Mouse (Mus musculus) liver, adult 2 months (tissue): ENCODE results near the gene Cldn14. TPM values are rescaled to one million over a fixed set of nuclear protein-coding genes. Genes with fewer than 3 reads are reported as not detected.
A peak's percentile ranks its signal among the peaks of the same experiment; 100 is the strongest.
"Not testable (repeated sequence)": the region's sequence is repeated elsewhere in the genome, so short reads cannot be mapped to it uniquely, and the experiment has no call there.

ENCODE experiments used
- DNase-seq: peaks from one replicate; pipeline ENCODE4 v3.0.0-alpha.2; 2011; ENCODE audit warnings: low read depth, low spot score; ENCODE audit errors: extremely low read depth
- H3K27ac ChIP-seq: fragments of 200-500 bp; replicated peaks from 2 replicates; pipeline ENCODE4 v1.5.1; 2012; ENCODE audit warnings: low read depth, mild to moderate bottlenecking, control low read depth, inconsistent platforms, low read length; ENCODE audit not compliant: insufficient read depth
- H3K27me3 ChIP-seq: fragments of 200-500 bp; 2 replicates; pipeline ENCODE4 v1.6.1; 2012; ENCODE audit warnings: mild to moderate bottlenecking, moderate library complexity, low read length, inconsistent platforms; ENCODE audit not compliant: control insufficient read depth, insufficient read depth
- H3K36me3 ChIP-seq: fragments of 200-500 bp; 2 replicates; pipeline ENCODE4 v1.6.1; 2012; ENCODE audit warnings: low read length, inconsistent platforms; ENCODE audit not compliant: control insufficient read depth, insufficient read depth
- H3K4me1 ChIP-seq: fragments of 200-500 bp; 2 replicates; pipeline ENCODE4 v1.6.1; 2011; ENCODE audit warnings: low read length; ENCODE audit not compliant: control insufficient read depth, insufficient read depth
- H3K4me3 ChIP-seq: fragments of 200-500 bp; 2 replicates; pipeline ENCODE4 v1.5.1; 2011; ENCODE audit warnings: low read depth, mild to moderate bottlenecking, control low read depth, low read length, moderate library complexity; ENCODE audit not compliant: insufficient read depth
- H3K79me2 ChIP-seq: fragments of 200-500 bp; 2 replicates; pipeline ENCODE4 v1.6.1; 2012; ENCODE audit warnings: inconsistent platforms, mild to moderate bottlenecking, low read length, moderate library complexity; ENCODE audit not compliant: control insufficient read depth, insufficient read depth
- H3K9ac ChIP-seq: fragments of 200-500 bp; 2 replicates; pipeline ENCODE4 v1.6.1; 2012; ENCODE audit warnings: low read depth, mild to moderate bottlenecking, control low read depth, inconsistent platforms, low read length
- CTCF ChIP-seq: fragments of 200-500 bp; IDR thresholded peaks from 2 replicates; pipeline ENCODE4 v1.5.1; 2011; ENCODE audit warnings: low read depth, low read length, control low read depth
- POLR2A ChIP-seq: fragments of 200-500 bp; IDR thresholded peaks from 2 replicates; pipeline ENCODE4 v1.6.1; 2011; ENCODE audit warnings: low read length, control low read depth; ENCODE audit not compliant: insufficient read depth; ENCODE audit errors: extremely low read depth
- WGBS: fragments of 180-500 bp; shearing (Covaris S2); methylation state at CpG from one replicate; pipeline ENCODE4 v1.1.7; 2018; 5-methylcytosine and 5-hydroxymethylcytosine counted together
- polyA plus RNA-seq: library from polyadenylated mRNA; depleted of rRNA; stranded (reverse); fragments of >200 nt; gene quantifications from 2 replicates; pipeline ENCODE4 v1.2.3, GENCODE M21; 2012
- total RNA-seq: library from RNA; depleted of rRNA; stranded (reverse); fragments of >200 nt; gene quantifications from 2 replicates; pipeline ENCODE4 v1.2.3, GENCODE M21; 2014

The Cldn14 gene
- total and polyA plus RNA-seq, 2 experiments, result 8.4 to 37.4 TPM

- no peaks in the 10 kb centered on the region for H3K79me2 ChIP-seq
- 77% methylated on average over 5 of the region's 5 CpGs for WGBS
- no peak overlapping the region for H3K9ac ChIP-seq
- H3K36me3 ChIP-seq, result no peaks in the 10 kb centered on the region
- H3K4me1 ChIP-seq, result no peaks in the 10 kb centered on the region
- no peaks in the 10 kb centered on the region for H3K27me3 ChIP-seq
- no peak for DNase-seq
- TF ChIP-seq CTCF (no peak), POLR2A (no peak)
- no peak overlapping the region for H3K4me3 ChIP-seq
- no peak overlapping the region for H3K27ac ChIP-seq
These were observed 23.6 kb upstream of the Cldn14 start for GRCm38 (mm10) chr16:94032270-94032669.

- no peak overlapping the region for H3K9ac ChIP-seq
- no peak overlapping the region for H3K4me3 ChIP-seq
- WGBS, result 48% methylated on average over 28 of the region's 28 CpGs
- H3K27me3 ChIP-seq, result no peaks in the 10 kb centered on the region; the same call in 1 of the 2 replicates
- no peak for TF ChIP-seq POLR2A
- no peak for TF ChIP-seq CTCF
- DNase-seq, result no peak
- no peaks in the 10 kb centered on the region for H3K79me2 ChIP-seq
- no peaks in the 10 kb centered on the region for H3K4me1 ChIP-seq
- no peaks in the 10 kb centered on the region for H3K36me3 ChIP-seq
- H3K27ac ChIP-seq, result no peak overlapping the region
These were observed 15.0 kb upstream of the Cldn14 start for GRCm38 (mm10) chr16:94023352-94024280.

GRCm38 (mm10) chr16:94019725-94020124, 11.1 kb upstream of the Cldn14 start:
- H3K4me1 ChIP-seq, H3K9ac ChIP-seq, H3K27ac ChIP-seq, H3K79me2 ChIP-seq, H3K36me3 ChIP-seq, DNase-seq, H3K27me3 ChIP-seq, H3K4me3 ChIP-seq: not testable (repeated sequence)
- peak; percentile 44 for TF ChIP-seq CTCF
- WGBS, result 72% methylated on average over 8 of the region's 8 CpGs

DNA sequence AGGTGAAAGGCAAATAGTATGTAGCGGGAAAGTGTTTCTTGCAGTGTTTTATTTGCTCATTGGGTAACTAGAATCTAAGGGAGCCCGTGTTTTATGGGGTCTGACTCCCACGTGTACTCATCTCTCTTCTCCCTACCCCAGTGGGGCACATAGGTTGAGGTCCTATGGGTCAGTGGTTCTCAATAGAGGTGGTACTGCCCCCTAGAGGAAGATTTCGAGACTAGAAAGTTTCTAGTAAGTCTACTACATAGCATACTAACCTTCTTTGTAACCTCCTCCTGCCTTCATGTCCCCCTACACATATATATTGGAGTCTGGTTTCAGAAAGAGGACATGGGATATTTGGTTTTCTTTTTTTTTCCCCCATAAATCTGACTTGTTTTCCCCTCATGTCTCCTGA, 9.3 kb upstream of the Cldn14 start:
- 55% methylated on average over 4 of the region's 4 CpGs for WGBS
- no peaks in the 10 kb centered on the region for H3K36me3 ChIP-seq
- no peaks in the 10 kb centered on the region for H3K79me2 ChIP-seq
- no peak overlapping the region for H3K4me3 ChIP-seq
- H3K9ac ChIP-seq, result no peak overlapping the region
- H3K27me3 ChIP-seq, result 0 out of 2 replicates have a peak, but pooled peaks cover 2% of the 10 kb centered on the region
- no peak for DNase-seq
- H3K27ac ChIP-seq, result no peak overlapping the region
- no peak for TF ChIP-seq POLR2A
- TF ChIP-seq CTCF, result no peak
- no peaks in the 10 kb centered on the region for H3K4me1 ChIP-seq

DNA sequence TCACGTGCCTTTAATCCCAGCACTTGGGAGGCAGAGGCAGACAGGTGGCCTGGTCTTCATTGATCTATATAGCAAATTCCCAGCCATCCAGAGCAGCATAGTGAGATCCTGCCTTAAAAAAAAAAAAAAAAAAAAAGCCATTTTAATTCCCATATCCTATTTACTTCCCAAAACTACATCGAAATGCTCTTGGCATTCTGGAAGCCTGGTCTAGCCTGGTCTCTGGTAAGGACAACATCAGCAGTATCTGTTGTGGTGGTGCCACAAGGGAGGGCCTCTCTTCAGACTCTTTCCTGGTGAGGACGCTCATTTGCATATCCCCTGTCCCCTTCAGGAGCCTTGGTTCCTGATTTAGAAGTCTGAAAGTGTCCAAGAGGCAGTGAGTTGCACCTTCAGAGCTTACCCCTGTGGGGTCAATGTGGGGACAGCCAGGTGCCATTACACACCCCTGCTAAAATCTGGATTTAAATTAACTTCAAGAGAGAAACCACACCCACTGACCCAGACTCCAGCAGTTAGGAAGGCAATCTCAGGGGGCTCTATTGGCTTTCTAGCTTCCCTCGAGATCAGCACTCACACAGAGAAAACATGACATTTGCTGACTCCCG, 6.0 kb upstream of the Cldn14 start:
- no peak overlapping the region for H3K4me3 ChIP-seq
- no peak for DNase-seq
- no peak for TF ChIP-seq POLR2A
- TF ChIP-seq CTCF, result no peak
- no peak overlapping the region for H3K9ac ChIP-seq
- H3K79me2 ChIP-seq, result no peaks in the 10 kb centered on the region
- H3K4me1 ChIP-seq, result no peaks in the 10 kb centered on the region
- no peaks in the 10 kb centered on the region for H3K36me3 ChIP-seq
- H3K27me3 ChIP-seq, result 0 out of 2 replicates have a peak, but pooled peaks cover 2% of the 10 kb centered on the region
- WGBS, result 85% methylated on average over 5 of the region's 5 CpGs
- no peak overlapping the region for H3K27ac ChIP-seq

GRCm38 (mm10) chr16:94013328-94014086, 4.9 kb upstream of the Cldn14 start:
- not testable (repeated sequence) for H3K27ac ChIP-seq

More at GRCm38 (mm10) chr16:94013328-94014086, 4.9 kb upstream of the Cldn14 start:
- WGBS, result 85% methylated on average over 8 of the region's 8 CpGs
- not testable (repeated sequence) for H3K27me3 ChIP-seq, H3K9ac ChIP-seq, H3K36me3 ChIP-seq, H3K4me3 ChIP-seq, DNase-seq, H3K4me1 ChIP-seq, H3K79me2 ChIP-seq
